Mouse (Mus musculus) E14TG2a.4 (cell line): ENCODE data around the gene Cyp27a1.

Source experiments
- CTCF ChIP-seq: conservative IDR thresholded peaks from 2 replicates; pipeline ENCODE4 v1.5.1; 2014; ENCODE audit warnings: low read length
- NANOG ChIP-seq: IDR thresholded peaks from 2 replicates; pipeline ENCODE4 v1.6.1; 2014; ENCODE audit warnings: borderline replicate concordance, low read length, mixed read lengths
- POU5F1 ChIP-seq: IDR thresholded peaks from 2 replicates; pipeline ENCODE4 v1.6.1; 2014; ENCODE audit warnings: low read length, borderline replicate concordance

GRCm38 (mm10) chr1:74687131-74687530 is 26.2 kb upstream of the Cyp27a1 start:
- TF ChIP-seq CTCF = no peak
- TF ChIP-seq POU5F1 = no peak
- TF ChIP-seq NANOG = no peak
